Mouse (Mus musculus): ENCODE measurements around the gene Atg4c. TPM values are rescaled to one million over a fixed set of nuclear protein-coding genes. Genes with fewer than 3 reads are reported as not detected.

Atg4c gene
- polyA plus RNA-seq, 1 experiment: 38.3 TPM

GRCm38 (mm10) chr4:99200383-99201136 lies 6.8 kb downstream of the Atg4c start:
- no peak for TF ChIP-seq CTCF (IDR thresholded peaks at IDR 0.05; ENCODE audit: extremely low read depth, insufficient read depth, low read length)
- TF ChIP-seq POLR2A (IDR thresholded peaks at IDR 0.05; ENCODE audit: extremely low read depth, insufficient read depth, low read length): no peak
- Histone ChIP-seq H3K4me3 (ENCODE audit: insufficient read depth, low read length) (no peak overlapping the region), H3K27ac (ENCODE audit: insufficient read depth, low read length) (peak overlapping the region; percentile 86; the same call in 1 of the 2 replicates), H3K4me1 (ENCODE audit: control insufficient read depth, insufficient read depth, low read length) (peaks cover 4% of the 10 kb centered on the region)

- no peak overlapping the region for H3K4me3 ChIP-seq (ENCODE audit: insufficient read depth, low read length)
- TF ChIP-seq POLR2A (IDR thresholded peaks at IDR 0.05; ENCODE audit: extremely low read depth, insufficient read depth, low read length): no peak
- no peak for TF ChIP-seq CTCF (IDR thresholded peaks at IDR 0.05; ENCODE audit: extremely low read depth, insufficient read depth, low read length)
- peaks cover 5% of the 10 kb centered on the region for H3K4me1 ChIP-seq (ENCODE audit: control insufficient read depth, insufficient read depth, low read length)
- H3K27ac ChIP-seq (ENCODE audit: insufficient read depth, low read length): no peak overlapping the region
These were observed 12.0 kb downstream of the Atg4c start for GRCm38 (mm10) chr4:99205773-99206172.

- no peak overlapping the region for H3K27ac ChIP-seq (ENCODE audit: insufficient read depth, low read length)
These were observed 12.6 kb downstream of the Atg4c start for GRCm38 (mm10) chr4:99206356-99206755.

GRCm38 (mm10) chr4:99210087-99210486 lies 16.4 kb downstream of the Atg4c start:
- TF ChIP-seq CTCF (IDR thresholded peaks at IDR 0.05; ENCODE audit: extremely low read depth, insufficient read depth, low read length) (no peak), POLR2A (IDR thresholded peaks at IDR 0.05; ENCODE audit: extremely low read depth, insufficient read depth, low read length) (no peak)
- Histone ChIP-seq H3K27ac (ENCODE audit: insufficient read depth, low read length) (no peak overlapping the region), H3K4me3 (ENCODE audit: insufficient read depth, low read length) (no peak overlapping the region), H3K4me1 (ENCODE audit: control insufficient read depth, insufficient read depth, low read length) (peaks cover 8% of the 10 kb centered on the region)

More at GRCm38 (mm10) chr4:99206356-99206755, 12.6 kb downstream of the Atg4c start:
- H3K4me1 ChIP-seq (ENCODE audit: control insufficient read depth, insufficient read depth, low read length): peaks cover 5% of the 10 kb centered on the region
- TF ChIP-seq POLR2A (IDR thresholded peaks at IDR 0.05; ENCODE audit: extremely low read depth, insufficient read depth, low read length) (no peak), CTCF (IDR thresholded peaks at IDR 0.05; ENCODE audit: extremely low read depth, insufficient read depth, low read length) (no peak)
- no peak overlapping the region for H3K4me3 ChIP-seq (ENCODE audit: insufficient read depth, low read length)

GRCm38 (mm10) chr4:99211606-99212005 lies 17.9 kb downstream of the Atg4c start:
- no peak overlapping the region for H3K4me3 ChIP-seq (ENCODE audit: insufficient read depth, low read length)
- H3K27ac ChIP-seq (ENCODE audit: insufficient read depth, low read length): no peak overlapping the region
- peaks cover 4% of the 10 kb centered on the region for H3K4me1 ChIP-seq (ENCODE audit: control insufficient read depth, insufficient read depth, low read length)
- TF ChIP-seq POLR2A (IDR thresholded peaks at IDR 0.05; ENCODE audit: extremely low read depth, insufficient read depth, low read length) (no peak), CTCF (IDR thresholded peaks at IDR 0.05; ENCODE audit: extremely low read depth, insufficient read depth, low read length) (no peak)

- TF ChIP-seq POLR2A (IDR thresholded peaks at IDR 0.05; ENCODE audit: extremely low read depth, insufficient read depth, low read length): no peak
- no peak for TF ChIP-seq CTCF (IDR thresholded peaks at IDR 0.05; ENCODE audit: extremely low read depth, insufficient read depth, low read length)
- H3K4me1 ChIP-seq (ENCODE audit: control insufficient read depth, insufficient read depth, low read length): peaks cover 4% of the 10 kb centered on the region
- H3K27ac ChIP-seq (ENCODE audit: insufficient read depth, low read length): peak overlapping the region; percentile 78; the same call in 1 of the 2 replicates
- H3K4me3 ChIP-seq (ENCODE audit: insufficient read depth, low read length): no peak overlapping the region
These were observed 19.4 kb downstream of the Atg4c start for GRCm38 (mm10) chr4:99213123-99213522.

GRCm38 (mm10) chr4:99222221-99222620 lies 28.5 kb downstream of the Atg4c start:
- TF ChIP-seq CTCF (IDR thresholded peaks at IDR 0.05; ENCODE audit: extremely low read depth, insufficient read depth, low read length) (no peak), POLR2A (IDR thresholded peaks at IDR 0.05; ENCODE audit: extremely low read depth, insufficient read depth, low read length) (no peak)
- H3K4me1 ChIP-seq (ENCODE audit: control insufficient read depth, insufficient read depth, low read length): peaks cover 1% of the 10 kb centered on the region; the same call in 1 of the 2 replicates
- H3K27ac ChIP-seq (ENCODE audit: insufficient read depth, low read length): no peak overlapping the region
- no peak overlapping the region for H3K4me3 ChIP-seq (ENCODE audit: insufficient read depth, low read length)

GRCm38 (mm10) chr4:99224790-99225189 lies 31.1 kb downstream of the Atg4c start:
- no peak for TF ChIP-seq CTCF (IDR thresholded peaks at IDR 0.05; ENCODE audit: extremely low read depth, insufficient read depth, low read length)
- TF ChIP-seq POLR2A (IDR thresholded peaks at IDR 0.05; ENCODE audit: extremely low read depth, insufficient read depth, low read length): no peak
- Histone ChIP-seq H3K4me1 (ENCODE audit: control insufficient read depth, insufficient read depth, low read length) (peaks cover 1% of the 10 kb centered on the region; the same call in 1 of the 2 replicates), H3K4me3 (ENCODE audit: insufficient read depth, low read length) (no peak overlapping the region), H3K27ac (ENCODE audit: insufficient read depth, low read length) (no peak overlapping the region)

GRCm38 (mm10) chr4:99227226-99227625 lies 33.5 kb downstream of the Atg4c start:
- H3K4me1 ChIP-seq (ENCODE audit: control insufficient read depth, insufficient read depth, low read length): no peaks in the 10 kb centered on the region; the same call in 1 of the 2 replicates
- no peak overlapping the region for H3K27ac ChIP-seq (ENCODE audit: insufficient read depth, low read length)
- no peak for TF ChIP-seq CTCF (IDR thresholded peaks at IDR 0.05; ENCODE audit: extremely low read depth, insufficient read depth, low read length)
- no peak for TF ChIP-seq POLR2A (IDR thresholded peaks at IDR 0.05; ENCODE audit: extremely low read depth, insufficient read depth, low read length)
- H3K4me3 ChIP-seq (ENCODE audit: insufficient read depth, low read length): no peak overlapping the region

GRCm38 (mm10) chr4:99229371-99229770 lies 35.6 kb downstream of the Atg4c start:
- no peak for TF ChIP-seq POLR2A (IDR thresholded peaks at IDR 0.05; ENCODE audit: extremely low read depth, insufficient read depth, low read length)
- Histone ChIP-seq H3K27ac (ENCODE audit: insufficient read depth, low read length) (no peak overlapping the region), H3K4me3 (ENCODE audit: insufficient read depth, low read length) (no peak overlapping the region), H3K4me1 (ENCODE audit: control insufficient read depth, insufficient read depth, low read length) (no peaks in the 10 kb centered on the region)
